Mouse (Mus musculus) layer of hippocampus, postnatal 25 days (tissue): ENCODE measurements around the gene Vmn2r7. TPM values are rescaled to one million over a fixed set of nuclear protein-coding genes. Genes with fewer than 3 reads are reported as not detected.
"Not testable (repeated sequence)": the region's sequence is repeated elsewhere in the genome, so short reads cannot be mapped to it uniquely, and the experiment has no call there.

Experiments
- DNase-seq, 2 experiments: peaks; one replicate each; pipeline ENCODE4 v3.0.0; 2022; ENCODE audit warnings: mixed read lengths in 2 of 2, low spot score in 1 of 2; ENCODE audit errors: extremely low spot score in 1 of 2
- total RNA-seq, 2 experiments: library from RNA; stranded (reverse); gene quantifications; 2 replicates each; pipeline ENCODE4 v1.2.3; 2021

Vmn2r7 gene
- not detected for total RNA-seq

DNA sequence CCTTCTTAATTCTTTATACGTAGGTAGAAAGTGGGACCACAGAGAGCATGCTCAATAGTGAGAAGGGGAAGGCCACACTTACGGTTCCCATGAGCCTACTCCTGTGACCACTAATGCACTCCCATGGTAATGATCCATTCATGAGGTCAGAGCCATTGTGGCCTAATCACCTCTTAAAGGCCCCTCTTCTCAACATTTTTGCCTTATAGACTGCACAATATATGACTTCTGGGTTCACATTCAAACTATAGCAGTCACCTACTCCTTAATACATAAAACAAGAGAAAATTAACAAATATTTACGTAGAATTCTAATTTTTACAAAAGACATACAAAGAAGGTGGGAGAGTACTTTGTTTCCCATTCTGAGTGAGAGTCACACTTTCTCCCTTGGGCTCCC is at the start of gene Vmn2r7:
Gene Vmn2r7, minus strand, starts transcription at position 101 of the 400 bp plus-strand sequence.
- not testable (repeated sequence) for DNase-seq

DNA sequence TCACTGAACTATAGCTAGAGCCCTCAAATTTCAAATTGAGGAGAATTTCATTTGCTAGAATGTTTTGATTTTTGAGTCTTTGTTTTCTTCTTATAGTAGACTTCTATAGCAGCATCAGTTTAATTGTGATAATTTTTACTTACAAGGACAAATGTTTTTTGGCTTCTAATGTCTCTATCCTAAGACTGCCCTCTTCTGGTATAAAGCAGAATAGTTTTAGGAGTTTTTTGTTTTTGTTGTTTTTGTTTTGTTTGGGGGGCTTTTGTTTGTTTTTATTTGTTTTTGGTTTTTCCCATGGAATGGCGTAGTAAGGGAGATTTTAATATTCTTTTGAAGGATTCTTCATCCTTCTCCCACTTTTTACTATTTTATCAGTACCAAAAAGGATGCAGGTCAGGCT is 45.2 kb upstream of the Vmn2r7 start:
- DNase-seq: no peak

DNA sequence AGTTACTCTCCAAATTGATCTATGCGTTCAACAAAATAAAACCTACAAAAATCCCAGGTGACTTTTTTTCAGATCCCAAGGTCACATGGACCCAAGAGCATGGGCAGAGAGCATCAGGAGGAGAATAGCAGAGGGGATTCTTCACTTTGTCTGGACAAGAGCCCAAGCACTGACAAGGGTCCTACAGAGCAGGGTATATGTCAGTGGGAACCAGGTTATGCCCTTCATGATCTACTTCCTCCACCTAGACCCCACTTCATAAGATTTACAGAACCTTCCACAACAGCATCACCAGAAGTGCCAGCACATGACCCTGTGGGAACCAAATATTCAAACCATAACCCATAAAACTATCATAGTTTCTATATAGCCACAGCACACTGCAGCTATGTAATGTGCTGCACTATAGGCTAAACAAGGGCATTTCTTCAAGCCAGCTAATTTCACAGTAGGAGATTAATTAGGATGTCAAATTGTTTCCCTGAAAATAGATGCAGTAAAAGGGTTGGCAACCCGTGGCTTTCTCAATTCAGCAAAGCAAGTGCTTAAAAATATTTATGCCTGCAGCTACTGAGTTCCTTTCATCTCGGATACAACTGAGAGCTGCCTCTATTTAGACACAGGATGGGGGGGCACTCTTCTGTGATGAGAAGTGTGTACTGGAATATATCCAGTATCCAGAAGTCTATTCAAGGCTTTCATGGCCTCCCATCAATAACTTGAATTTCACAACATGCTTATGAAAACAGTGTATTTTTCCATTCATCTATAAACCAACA is 33.8 kb upstream of the Vmn2r7 start:
- no peak for DNase-seq

DNA sequence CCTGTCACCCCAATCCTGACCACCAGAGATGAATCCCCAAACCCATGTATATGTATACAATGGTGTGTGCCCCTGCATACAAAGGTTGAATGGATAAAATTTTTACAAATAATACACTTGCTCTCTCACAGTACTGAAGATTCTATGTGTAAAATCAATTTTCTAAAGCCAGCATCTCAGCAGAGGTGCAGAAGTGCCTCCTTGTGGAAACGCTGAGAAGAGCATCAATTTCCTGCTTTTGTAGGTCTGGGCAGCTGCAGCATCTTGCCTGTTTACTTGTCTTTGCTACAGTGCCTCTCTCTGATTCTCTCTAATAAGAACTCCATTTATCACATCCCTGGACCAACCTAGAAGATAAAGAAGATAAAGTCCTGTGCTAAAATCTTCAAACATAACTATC is 32.1 kb upstream of the Vmn2r7 start:
- no peak for DNase-seq

DNA sequence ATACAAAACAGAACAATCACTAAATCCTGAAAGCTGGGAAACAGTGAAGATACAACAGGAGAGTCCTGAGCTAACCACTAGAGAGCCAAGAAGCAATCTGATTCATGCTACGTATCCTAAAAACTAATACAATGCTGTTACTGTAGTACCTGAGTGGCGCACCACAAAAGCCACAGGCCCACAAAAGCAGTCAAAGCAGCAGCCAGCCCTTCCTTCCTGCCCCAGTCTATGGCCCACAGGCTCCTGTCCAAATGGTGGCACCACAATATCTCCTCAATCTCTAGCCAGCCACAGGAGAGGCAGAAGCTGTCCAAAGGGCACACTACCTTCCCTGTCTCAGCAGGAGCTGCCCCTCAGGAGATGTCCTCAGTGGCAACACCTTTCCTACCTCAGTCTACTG is 1.7 kb downstream of the Vmn2r7 start:
- no peak for DNase-seq

DNA sequence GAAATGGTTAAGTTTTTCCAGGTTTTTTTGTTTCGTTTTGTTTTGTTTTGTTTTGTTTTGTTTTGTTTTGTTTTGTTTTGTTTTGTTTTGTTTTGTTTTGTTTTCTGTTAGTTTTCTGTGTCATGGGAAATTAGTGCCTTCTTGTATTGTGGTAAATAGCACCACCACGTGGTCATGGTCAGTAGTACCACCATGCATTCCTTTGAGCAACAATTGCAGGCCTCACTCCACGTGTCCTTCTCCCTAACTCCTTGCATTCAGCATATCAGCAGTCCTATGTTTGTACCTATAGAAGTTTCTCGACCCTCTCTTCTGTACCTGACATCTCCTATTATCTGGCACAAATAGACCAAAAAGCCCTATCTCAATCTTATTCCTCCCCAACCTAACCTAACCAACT is 2.3 kb downstream of the Vmn2r7 start:
- peak; percentile 18 to 73 for DNase-seq

DNA sequence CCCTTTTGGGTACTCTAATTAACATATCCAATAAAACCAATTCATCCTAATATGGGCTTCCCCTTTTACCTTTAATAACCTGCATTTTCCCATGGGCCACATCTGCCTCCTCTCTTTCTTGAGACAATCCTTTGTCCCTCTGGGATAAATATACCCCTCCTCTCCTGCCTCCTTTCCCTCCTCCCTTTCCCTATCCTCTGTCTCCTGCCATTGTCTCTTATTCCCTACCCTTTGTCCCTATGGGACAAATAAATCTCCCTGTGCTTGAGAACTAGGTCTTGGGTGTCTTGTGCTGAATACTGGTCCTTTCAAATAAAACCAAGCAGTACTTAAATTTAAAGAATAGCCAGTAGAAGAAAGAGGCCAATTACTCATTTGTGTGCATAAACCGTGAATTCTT is 13.4 kb downstream of the Vmn2r7 start:
- no peak for DNase-seq

DNA sequence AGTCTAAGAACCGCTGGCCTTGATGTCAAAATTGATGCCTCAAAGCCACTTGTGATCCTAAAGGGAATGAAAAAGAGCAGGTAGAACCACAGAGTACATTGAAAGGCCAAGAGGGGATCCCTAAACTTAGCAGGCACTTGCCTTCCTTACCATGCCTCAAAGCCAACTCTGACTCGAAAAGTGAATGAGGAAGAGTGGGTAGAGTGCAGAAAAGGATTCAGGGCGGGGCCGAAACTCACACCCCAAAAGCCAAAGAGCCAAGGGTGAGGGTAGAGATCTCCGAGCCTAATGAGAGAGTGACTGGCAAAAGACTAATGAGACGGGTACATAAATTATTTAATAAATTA is 53.3 kb downstream of the Vmn2r7 start:
- DNase-seq: no peak

DNA sequence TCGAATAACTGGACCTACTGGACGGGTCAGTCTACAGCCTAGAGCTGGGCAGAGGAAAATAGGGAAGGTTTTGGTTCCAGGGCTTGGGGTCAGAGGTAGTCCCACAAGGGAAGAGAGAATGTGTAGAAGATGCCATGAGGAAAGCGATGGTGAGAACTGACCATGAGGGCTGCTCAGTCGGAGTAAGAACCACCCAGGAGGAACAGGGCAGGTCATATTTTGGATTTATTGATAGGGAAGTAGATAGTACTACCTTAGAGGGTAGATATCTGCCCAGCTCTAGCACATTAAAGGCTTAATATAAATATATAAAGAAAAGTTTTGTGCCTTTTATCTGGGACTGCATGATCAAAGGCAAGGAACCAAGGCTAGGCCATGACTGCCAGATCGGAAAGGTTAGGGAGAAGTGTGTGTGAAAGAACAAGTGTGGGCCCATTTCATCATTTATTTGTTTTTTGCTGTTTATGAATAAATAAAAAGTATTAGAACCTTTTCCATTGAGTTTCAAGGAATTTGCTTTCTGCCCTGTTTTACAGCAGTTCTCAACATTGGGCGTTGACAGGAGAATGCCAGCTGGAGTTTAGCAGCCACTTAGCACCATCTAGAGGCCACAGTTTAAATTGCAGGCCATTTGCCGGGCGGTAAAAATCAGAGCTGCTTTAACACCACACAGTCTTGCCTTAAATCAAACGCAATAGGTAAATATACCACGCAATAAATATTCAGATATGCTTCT is 53.9 kb downstream of the Vmn2r7 start:
- DNase-seq: peak; percentile 72 to 81

DNA sequence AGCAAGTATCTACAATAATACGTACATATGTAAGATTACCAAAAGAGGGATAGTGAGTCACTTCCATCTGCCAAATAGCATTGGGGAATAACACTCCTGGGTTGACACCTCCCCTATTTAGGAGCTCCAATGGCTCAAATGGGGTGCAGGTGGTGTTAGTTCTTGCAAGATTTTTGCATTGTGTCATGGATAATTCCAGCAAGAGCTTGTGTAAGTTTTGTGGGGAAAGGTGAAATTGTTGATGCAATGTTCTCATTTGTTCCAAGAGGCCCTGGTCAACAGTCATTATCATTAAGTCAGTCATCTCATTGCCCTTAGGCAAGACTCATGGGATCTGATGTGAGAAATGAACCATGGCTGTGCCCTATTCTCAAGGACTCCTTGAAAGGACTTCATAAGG is 61.7 kb downstream of the Vmn2r7 start:
- DNase-seq: no peak

DNA sequence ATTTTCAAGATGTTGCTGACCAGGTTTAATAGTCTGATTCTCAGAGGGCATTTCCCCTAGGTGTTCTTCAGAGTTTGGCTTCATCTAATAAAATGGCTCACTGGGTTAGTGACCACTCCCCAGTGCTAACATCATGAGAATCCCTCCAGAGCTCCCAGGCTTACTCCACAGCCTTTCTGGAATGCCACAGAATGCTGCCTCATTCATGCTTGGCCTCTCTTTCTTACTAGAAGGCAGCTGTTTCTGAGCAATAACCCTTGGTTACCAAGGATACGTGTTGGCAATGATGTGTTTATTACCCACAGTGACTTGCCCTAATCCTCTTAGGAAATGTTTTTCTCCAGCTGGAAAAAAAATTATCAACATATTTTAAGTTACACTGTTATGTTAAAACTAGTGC is 72.4 kb downstream of the Vmn2r7 start:
- no peak for DNase-seq

DNA sequence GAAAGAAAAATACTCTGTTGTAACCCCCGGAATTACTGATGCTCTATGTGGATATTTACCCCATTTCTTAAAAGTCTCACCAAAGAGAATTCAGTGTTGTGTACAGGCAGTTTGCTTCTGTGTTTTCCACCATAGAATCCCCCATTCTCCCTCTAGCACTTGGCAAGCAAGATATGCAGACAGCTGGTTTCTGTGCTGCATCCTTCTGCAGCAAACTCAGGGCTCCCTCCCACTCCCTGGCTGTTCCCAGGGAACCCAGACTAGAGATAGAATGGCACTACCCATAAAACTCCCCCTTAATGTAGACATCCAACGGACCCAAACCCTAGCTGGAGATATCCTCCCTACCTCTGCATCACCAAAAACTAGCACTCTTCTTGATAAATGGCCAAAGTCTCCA is 88.4 kb downstream of the Vmn2r7 start:
- DNase-seq: peak in 1 of 2 experiments; percentile 29

DNA sequence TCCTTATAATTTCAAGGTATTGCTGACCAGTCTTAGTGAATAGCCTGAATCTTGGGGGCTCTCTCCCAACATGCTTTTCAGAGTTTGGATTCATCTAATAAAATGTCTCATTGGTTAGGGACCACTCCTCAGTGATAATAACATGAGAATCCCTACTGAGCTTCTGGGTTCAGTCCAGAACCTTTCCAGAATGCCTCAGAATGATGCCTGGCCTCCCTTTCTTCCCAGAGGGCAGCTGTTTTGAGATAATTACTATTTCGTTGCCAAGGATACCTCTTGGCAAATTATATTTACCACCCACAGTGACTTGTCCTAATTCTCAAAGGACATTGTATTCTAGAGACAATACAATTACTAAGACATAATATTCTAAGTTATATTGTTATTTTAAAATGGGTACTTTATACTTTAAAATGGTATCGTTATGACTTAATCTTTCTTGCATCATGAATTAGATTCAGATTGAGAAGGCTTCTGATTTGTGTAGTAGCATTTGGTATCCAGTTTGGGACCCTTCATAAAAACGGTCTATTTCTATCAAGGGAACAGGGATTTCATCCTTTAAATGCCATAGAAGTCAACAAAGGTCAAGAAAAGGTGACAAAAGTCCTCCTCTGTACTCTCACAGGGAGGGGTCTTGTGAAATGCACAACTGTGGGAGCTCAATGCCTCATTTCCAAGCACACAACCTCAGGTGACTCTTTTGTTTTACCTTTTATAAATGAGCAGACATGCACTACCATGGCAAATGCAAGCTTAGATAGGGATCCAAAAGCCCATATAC is 117.2 kb downstream of the Vmn2r7 start:
- DNase-seq: not testable (repeated sequence)

DNA sequence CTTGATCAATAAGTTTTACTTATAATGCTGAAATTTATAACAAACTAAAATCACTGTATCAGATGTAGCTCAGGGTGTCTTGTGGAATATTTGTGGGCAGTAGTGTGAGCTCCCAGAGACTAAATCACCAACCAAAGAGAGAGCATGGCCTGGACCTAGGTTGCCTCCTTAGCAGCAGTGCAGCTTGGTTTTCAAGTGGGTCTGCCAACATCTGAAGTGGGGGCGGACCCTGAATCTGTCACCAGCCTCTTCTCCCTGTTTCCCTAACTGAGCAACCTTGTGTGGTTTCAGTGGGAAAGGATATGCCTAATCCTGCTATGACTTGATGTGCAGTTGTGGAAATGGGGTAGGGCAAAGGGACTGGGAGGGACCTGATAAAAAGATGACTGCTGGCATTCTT is 118.8 kb downstream of the Vmn2r7 start:
- not testable (repeated sequence) for DNase-seq

DNA sequence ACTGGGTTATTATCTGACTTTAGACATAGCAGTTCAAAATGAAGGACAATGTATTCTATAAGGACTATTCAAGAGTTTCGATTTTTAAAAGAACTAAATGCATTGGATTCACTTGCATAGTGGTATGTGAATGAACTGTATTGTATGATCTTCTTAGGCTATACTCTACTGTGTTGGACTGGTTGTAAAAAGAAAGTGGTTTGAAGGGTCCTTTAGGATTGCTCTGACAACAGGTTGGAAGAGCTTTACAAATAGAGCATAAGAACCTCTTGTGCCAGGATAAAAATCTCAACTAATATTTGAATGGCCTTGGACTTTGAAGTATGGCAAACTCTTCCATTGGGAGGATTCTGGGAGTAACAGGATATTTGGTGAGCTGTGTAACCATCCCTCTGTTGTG is 168.5 kb downstream of the Vmn2r7 start:
- DNase-seq: not testable (repeated sequence)
